Mouse (Mus musculus) liver, embryonic 11.5 days (tissue): ENCODE measurements around the gene Gabbr2. TPM values are rescaled to one million over a fixed set of nuclear protein-coding genes. Genes with fewer than 3 reads are reported as not detected.

Experiments used
- ATAC-seq: fragments of 200-750 bp; cut with Nextera tagmentation; replicated peaks from 2 replicates; pipeline ENCODE4 v1.8.0; 2017; ENCODE audit warnings: moderate number of reproducible peaks, mild to moderate bottlenecking, moderate TSS enrichment, moderate library complexity; ENCODE audit not compliant: low FRiP score
- DNase-seq: peaks from one replicate; pipeline ENCODE4 v3.0.0-alpha.2; 2017; ENCODE audit warnings: low spot score
- H3K27ac ChIP-seq: fragments of 300-500 bp; sonication (generic); 2 replicates; pipeline ENCODE4 v1.5.1; 2014; ENCODE audit warnings: mild to moderate bottlenecking, low read depth, low read length, control low read depth
- H3K27me3 ChIP-seq: fragments of 300-500 bp; sonication (generic); replicated peaks from 2 replicates; pipeline ENCODE4 v1.6.1; 2014; ENCODE audit warnings: low read length, mixed read lengths; ENCODE audit not compliant: control insufficient read depth, insufficient read depth
- H3K36me3 ChIP-seq: fragments of 300-500 bp; sonication (generic); 2 replicates; pipeline ENCODE4 v1.6.1; 2014; ENCODE audit warnings: mild to moderate bottlenecking, low read length, moderate library complexity, mixed read lengths; ENCODE audit not compliant: control insufficient read depth, insufficient read depth
- H3K4me1 ChIP-seq: fragments of 300-500 bp; sonication (generic); replicated peaks from 2 replicates; pipeline ENCODE4 v1.6.1; 2014; ENCODE audit warnings: low read length, mixed read lengths; ENCODE audit not compliant: control insufficient read depth, insufficient read depth
- H3K4me2 ChIP-seq: fragments of 300-500 bp; sonication (generic); 2 replicates; pipeline ENCODE4 v1.6.1; 2014; ENCODE audit warnings: mild to moderate bottlenecking, control low read depth, moderate library complexity
- H3K4me3 ChIP-seq: fragments of 300-500 bp; sonication (generic); 2 replicates; pipeline ENCODE4 v1.5.1; 2014; ENCODE audit warnings: low read depth, low read length, control low read depth
- H3K9ac ChIP-seq: fragments of 300-500 bp; sonication (generic); 2 replicates; pipeline ENCODE4 v1.6.1; 2014; ENCODE audit warnings: low read depth, low read length, control low read depth
- H3K9me3 ChIP-seq: fragments of 300-500 bp; sonication (generic); 2 replicates; pipeline ENCODE4 v1.6.1; 2016; ENCODE audit warnings: low read length, inconsistent platforms, mixed read lengths; ENCODE audit not compliant: control insufficient read depth
- WGBS: fragments of 180-500 bp; shearing (Covaris S2); extraction: QIAGEN DNeasy Blood & Tissue Kit; methylation state at CpG from one replicate; pipeline ENCODE4 v1.1.7; 2014; 5-methylcytosine and 5-hydroxymethylcytosine counted together
- polyA plus RNA-seq: library from polyadenylated mRNA; unstranded; fragments of >200 nt; fragmentation: Nextera tagmentation; extraction: Ambion mirVana; gene quantifications from 2 replicates; pipeline ENCODE4 v1.2.1, GENCODE M21; 2014

The Gabbr2 gene
- polyA plus RNA-seq, 1 experiment from 2014 or later = 0.19 TPM

DNA sequence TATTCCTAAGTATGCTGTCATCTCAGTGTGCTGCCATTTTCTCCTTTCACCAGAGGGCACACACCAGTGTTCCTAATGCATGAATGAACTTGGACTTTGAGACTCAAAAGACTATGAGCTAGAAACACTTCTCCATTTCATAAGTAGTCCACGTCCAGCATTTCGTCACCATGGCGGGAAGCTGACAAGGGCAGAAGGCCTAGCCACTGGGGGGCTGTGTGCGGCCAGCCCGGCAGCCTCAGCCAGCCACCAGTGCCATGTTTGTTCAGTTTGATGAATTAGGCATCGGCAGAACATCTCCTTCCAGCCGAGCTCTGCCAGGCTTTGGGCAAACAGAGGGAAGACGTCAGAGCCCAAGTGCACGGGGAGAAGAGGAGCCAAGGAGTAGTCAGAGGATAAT is 97.5 kb downstream of the Gabbr2 start:
- ATAC-seq = no peak
- H3K4me1 ChIP-seq = no peaks in the 10 kb centered on the region
- H3K9ac ChIP-seq = no peak overlapping the region
- no peak overlapping the region for H3K4me3 ChIP-seq
- DNase-seq = no peak
- H3K36me3 ChIP-seq = no peaks in the 10 kb centered on the region
- no peaks in the 10 kb centered on the region for H3K9me3 ChIP-seq
- WGBS = 78% methylated on average over 9 of the region's 9 CpGs
- 0 out of 2 replicates have a peak, but pooled peaks cover 2% of the 10 kb centered on the region for H3K27me3 ChIP-seq
- H3K27ac ChIP-seq = no peak overlapping the region
- no peak overlapping the region for H3K4me2 ChIP-seq

DNA sequence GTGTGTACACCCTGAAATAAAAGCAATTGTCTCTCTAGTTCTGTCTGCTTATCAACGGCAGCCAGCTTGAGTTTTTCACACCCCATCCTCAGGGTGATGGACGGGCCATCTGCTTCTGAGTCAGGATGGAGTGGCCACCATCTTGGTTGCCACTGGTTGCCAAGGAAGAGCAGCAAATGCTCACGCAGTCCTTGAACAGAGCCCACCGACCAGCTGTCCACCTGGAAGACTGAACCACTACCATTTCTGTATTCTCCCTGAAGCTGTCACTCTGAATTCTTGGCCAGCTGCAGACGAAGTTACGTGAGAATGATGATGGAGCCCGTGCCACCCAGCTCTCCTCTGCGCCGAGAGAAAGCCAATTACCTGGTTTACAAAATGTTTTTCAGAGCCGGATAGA is 102.5 kb downstream of the Gabbr2 start:
- H3K9me3 ChIP-seq = no peaks in the 10 kb centered on the region
- 0 out of 2 replicates have a peak, but pooled peaks cover 2% of the 10 kb centered on the region for H3K4me1 ChIP-seq
- no peak overlapping the region for H3K4me3 ChIP-seq
- no peak overlapping the region for H3K27ac ChIP-seq
- no peaks in the 10 kb centered on the region; the same call in 1 of the 2 replicates for H3K27me3 ChIP-seq
- ATAC-seq (no peak), DNase-seq (no peak)
- H3K36me3 ChIP-seq = no peaks in the 10 kb centered on the region
- no peak overlapping the region for H3K4me2 ChIP-seq
- 80% methylated on average over 10 of the region's 10 CpGs for WGBS
- H3K9ac ChIP-seq = no peak overlapping the region

GRCm38 (mm10) chr4:46885627-46886383 is 105.9 kb downstream of the Gabbr2 start:
- H3K9ac ChIP-seq = no peak overlapping the region
- DNase-seq = no peak
- WGBS = 84% methylated on average over 20 of the region's 20 CpGs

DNA sequence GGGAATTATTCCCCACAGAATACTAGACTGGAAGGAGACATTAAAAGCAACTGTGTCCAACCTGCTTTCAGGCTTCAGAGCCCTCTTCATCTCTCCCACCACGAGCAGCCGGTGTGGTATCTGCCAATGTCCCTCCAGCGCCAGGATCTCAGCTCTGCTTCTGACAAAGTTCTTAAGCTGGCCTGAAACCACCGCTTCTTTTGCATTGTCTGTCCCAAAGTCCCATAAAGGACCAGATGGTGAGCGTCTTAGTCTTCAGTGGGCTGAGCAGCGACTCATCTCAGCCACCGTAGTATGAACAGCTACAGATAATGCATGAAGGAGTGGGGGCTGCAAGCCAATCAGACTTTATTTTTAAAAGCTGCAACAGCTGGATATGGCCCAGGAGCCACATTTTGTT is 107.5 kb downstream of the Gabbr2 start:
- 75% methylated on average over 7 of the region's 7 CpGs for whole genome bisulfite sequencing
- Histone ChIP-seq H3K27ac (no peak overlapping the region), H3K36me3 (no peaks in the 10 kb centered on the region), H3K27me3 (no peaks in the 10 kb centered on the region; the same call in 1 of the 2 replicates), H3K9me3 (no peaks in the 10 kb centered on the region), H3K4me3 (no peak overlapping the region), H3K9ac (no peak overlapping the region), H3K4me1 (0 out of 2 replicates have a peak, but pooled peaks cover 2% of the 10 kb centered on the region), H3K4me2 (no peak overlapping the region)
- ATAC-seq = no peak
- no peak for DNase-seq

More at GRCm38 (mm10) chr4:46885627-46886383, 105.9 kb downstream of the Gabbr2 start:
- Histone ChIP-seq H3K4me2 (no peak overlapping the region), H3K4me3 (no peak overlapping the region), H3K4me1 (0 out of 2 replicates have a peak, but pooled peaks cover 2% of the 10 kb centered on the region), H3K36me3 (no peaks in the 10 kb centered on the region), H3K27me3 (no peaks in the 10 kb centered on the region; the same call in 1 of the 2 replicates), H3K9me3 (no peaks in the 10 kb centered on the region), H3K27ac (no peak overlapping the region)
- ATAC-seq = no peak

DNA sequence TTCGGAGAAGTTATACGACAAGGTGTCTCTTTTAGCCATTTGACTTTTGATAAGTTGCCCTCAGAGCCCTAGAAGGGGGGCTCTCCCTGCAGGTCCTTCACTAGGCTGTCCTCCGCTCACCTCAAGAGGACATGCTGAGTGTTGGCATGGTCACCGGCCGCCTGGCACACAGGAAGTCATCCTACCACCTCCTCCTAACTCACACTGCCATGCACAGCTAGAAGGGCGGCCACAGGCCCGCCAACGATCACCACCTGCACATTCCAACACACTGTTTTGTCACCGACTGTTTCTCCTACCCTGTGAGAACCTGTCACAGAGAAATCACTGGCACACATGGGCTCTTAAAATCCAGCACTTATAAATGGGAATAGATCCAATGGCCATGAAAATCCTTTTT is 108.1 kb downstream of the Gabbr2 start:
- H3K27me3 ChIP-seq = peaks cover 2% of the 10 kb centered on the region; the same call in 1 of the 2 replicates
- no peak for ATAC-seq

GRCm38 (mm10) chr4:46883047-46883446 is 108.6 kb downstream of the Gabbr2 start:
- ATAC-seq (no peak), DNase-seq (no peak)
- H3K27ac ChIP-seq = no peak overlapping the region
- H3K4me3 ChIP-seq = no peak overlapping the region
- H3K4me2 ChIP-seq = no peak overlapping the region
- H3K27me3 ChIP-seq = peaks cover 2% of the 10 kb centered on the region; the same call in 1 of the 2 replicates
- no peaks in the 10 kb centered on the region for H3K36me3 ChIP-seq
- H3K9ac ChIP-seq = no peak overlapping the region
- WGBS = 43% methylated on average over 10 of the region's 10 CpGs
- no peaks in the 10 kb centered on the region for H3K9me3 ChIP-seq
- H3K4me1 ChIP-seq = no peaks in the 10 kb centered on the region

More for the DNA sequence above, 108.1 kb downstream of the Gabbr2 start:
- 0 out of 2 replicates have a peak, but pooled peaks cover 2% of the 10 kb centered on the region for H3K4me1 ChIP-seq
- H3K36me3 ChIP-seq = no peaks in the 10 kb centered on the region
- no peak for DNase-seq
- 79% methylated on average over 9 of the region's 9 CpGs for WGBS
- H3K27ac ChIP-seq = no peak overlapping the region
- H3K9me3 ChIP-seq = no peaks in the 10 kb centered on the region
- H3K4me2 ChIP-seq = no peak overlapping the region
- H3K9ac ChIP-seq = no peak overlapping the region
- H3K4me3 ChIP-seq = no peak overlapping the region

- no peak overlapping the region for H3K4me3 ChIP-seq
- no peaks in the 10 kb centered on the region for H3K36me3 ChIP-seq
- no peak overlapping the region for H3K9ac ChIP-seq
- H3K4me1 ChIP-seq = no peaks in the 10 kb centered on the region
- H3K9me3 ChIP-seq = no peaks in the 10 kb centered on the region
- H3K4me2 ChIP-seq = no peak overlapping the region
- no peak for ATAC-seq
- 47% methylated on average over 4 of the region's 4 CpGs for WGBS
- H3K27ac ChIP-seq = no peak overlapping the region
- DNase-seq = no peak
- peaks cover 2% of the 10 kb centered on the region; the same call in 1 of the 2 replicates for H3K27me3 ChIP-seq
These were observed 110.4 kb downstream of the Gabbr2 start for GRCm38 (mm10) chr4:46881271-46881670.

- Histone ChIP-seq H3K4me3 (no peak overlapping the region), H3K27me3 (0 out of 2 replicates have a peak, but pooled peaks cover 2% of the 10 kb centered on the region), H3K9ac (no peak overlapping the region), H3K27ac (no peak overlapping the region), H3K9me3 (no peaks in the 10 kb centered on the region), H3K4me1 (no peaks in the 10 kb centered on the region), H3K36me3 (no peaks in the 10 kb centered on the region), H3K4me2 (no peak overlapping the region)
- 32% methylated on average over 4 of the region's 4 CpGs for WGBS
- ATAC-seq (no peak), DNase-seq (no peak)
These were observed 111.7 kb downstream of the Gabbr2 start for GRCm38 (mm10) chr4:46879943-46880342.

DNA sequence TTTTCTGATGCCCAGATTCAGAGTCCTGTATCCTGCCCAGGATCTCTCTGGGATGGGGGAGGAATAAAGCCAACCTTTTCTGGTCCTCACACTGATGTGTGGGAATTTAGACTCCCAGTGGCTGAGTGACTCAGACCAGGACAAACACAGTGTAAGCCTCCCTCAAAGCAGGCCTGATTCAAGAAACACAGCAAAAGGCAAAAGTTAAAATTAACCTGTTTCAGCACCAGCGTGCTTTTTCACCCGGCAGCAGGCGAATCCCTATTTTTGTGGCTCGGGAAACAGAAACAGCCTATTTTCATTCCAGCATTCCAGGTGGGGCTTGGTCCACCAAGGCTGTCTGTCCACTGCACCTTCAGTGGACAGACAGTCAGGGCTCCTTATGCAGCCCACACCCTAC is 118.9 kb downstream of the Gabbr2 start:
- Histone ChIP-seq H3K27me3 (0 out of 2 replicates have a peak, but pooled peaks cover 5% of the 10 kb centered on the region), H3K27ac (no peak overlapping the region), H3K4me3 (no peak overlapping the region), H3K4me2 (no peak overlapping the region), H3K9ac (no peak overlapping the region), H3K9me3 (no peaks in the 10 kb centered on the region), H3K36me3 (no peaks in the 10 kb centered on the region), H3K4me1 (no peaks in the 10 kb centered on the region)
- DNase-seq (no peak), ATAC-seq (no peak)
- 92% methylated on average over 4 of the region's 4 CpGs for WGBS
